Mouse (Mus musculus): Measurements from ENCODE around the gene Uts2b.

DNA sequence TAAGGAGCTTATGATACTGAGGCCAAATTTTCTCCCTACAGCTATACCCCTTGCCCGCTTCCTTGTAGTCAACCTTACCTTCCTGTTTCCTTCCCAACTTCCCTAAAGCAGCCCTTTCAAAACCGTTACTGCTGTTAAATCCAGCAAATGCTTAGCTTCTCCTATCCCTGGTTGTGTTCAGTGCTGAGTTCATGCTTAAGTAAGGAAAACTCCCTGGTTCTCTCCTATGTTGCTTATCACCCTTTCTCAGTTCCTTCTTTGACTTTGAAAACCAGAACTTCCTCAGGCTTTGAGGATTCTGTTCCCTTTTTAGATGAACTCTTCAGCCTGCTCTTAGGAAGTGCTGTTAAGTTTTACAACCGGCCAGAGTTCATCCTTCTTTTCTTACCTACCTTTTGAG, 4.1 kb upstream of the Uts2b start:
- TF ChIP-seq CTCF (IDR thresholded peaks at IDR 0.05; ENCODE audit: borderline replicate concordance, control insufficient read depth, extremely low read depth, insufficient read depth, low read length, poor library complexity): no peak
- no peak for TF ChIP-seq POLR2A (IDR thresholded peaks at IDR 0.05; ENCODE audit: control insufficient read depth, extremely low read depth, insufficient read depth, low read length, poor library complexity)
